Mouse (Mus musculus): ENCODE measurements around the gene Rdh14.

- TF ChIP-seq POLR2A (IDR thresholded peaks at IDR 0.05; ENCODE audit: borderline replicate concordance, extremely low read depth, insufficient read depth, insufficient read length, poor library complexity, severe bottlenecking), result no peak
- TF ChIP-seq CTCF (IDR thresholded peaks at IDR 0.05; ENCODE audit: borderline replicate concordance, extremely low read depth, insufficient read depth, insufficient read length), result no peak
These were observed 20.9 kb upstream of the Rdh14 start, which contains the start of gene Nt5c1b for GRCm38 (mm10) chr12:10369673-10370072.

Measured in brain, embryonic 14.5 days (tissue).